Mouse (Mus musculus): ENCODE measurements around the gene Prpf8.
"Not testable (repeated sequence)": the region's sequence is repeated elsewhere in the genome, so short reads cannot be mapped to it uniquely, and the experiment has no call there.

The Prpf8 gene

DNA sequence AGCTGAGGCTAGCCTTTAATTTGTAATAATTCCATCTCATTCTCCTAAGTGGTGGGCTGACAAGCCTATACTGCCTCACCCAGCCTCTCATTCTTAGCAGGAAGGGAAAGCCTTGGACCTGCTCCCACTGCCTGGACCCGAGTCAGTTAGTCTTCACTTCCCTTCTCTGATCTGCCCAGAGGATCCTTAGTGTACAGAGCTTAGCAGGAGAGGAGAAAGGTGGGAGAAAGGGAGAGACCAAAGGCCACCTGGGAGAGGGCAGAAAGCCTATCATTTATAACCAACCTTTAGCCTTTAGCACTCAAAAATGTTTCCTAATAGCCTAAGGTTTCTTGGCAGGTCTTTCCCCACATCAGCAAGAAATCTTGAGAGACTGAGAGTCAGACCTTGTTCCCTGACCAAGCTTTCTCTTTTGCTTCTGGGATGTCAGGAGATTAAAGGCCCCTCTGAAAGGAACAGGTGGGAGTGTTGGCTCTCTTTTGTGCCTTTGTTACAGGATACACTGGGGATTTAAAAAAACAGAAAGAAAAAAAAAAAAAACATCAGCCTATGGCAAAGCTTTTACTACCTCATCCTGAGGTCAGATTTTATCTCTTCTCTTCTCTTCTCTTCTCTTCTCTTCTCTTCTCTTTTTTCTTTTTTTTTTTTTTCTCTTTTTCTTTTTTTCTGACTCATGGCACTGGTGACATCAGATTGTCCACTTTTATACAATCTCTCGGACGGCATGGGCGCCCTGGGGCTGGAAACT, 47.8 kb downstream of the Prpf8 start:
- DNase-seq (ENCODE audit: extremely low spot score): no peak

- DNase-seq (ENCODE audit: extremely low spot score): no peak
These were observed 48.6 kb downstream of the Prpf8 start for GRCm38 (mm10) chr11:75535106-75535795.

DNA sequence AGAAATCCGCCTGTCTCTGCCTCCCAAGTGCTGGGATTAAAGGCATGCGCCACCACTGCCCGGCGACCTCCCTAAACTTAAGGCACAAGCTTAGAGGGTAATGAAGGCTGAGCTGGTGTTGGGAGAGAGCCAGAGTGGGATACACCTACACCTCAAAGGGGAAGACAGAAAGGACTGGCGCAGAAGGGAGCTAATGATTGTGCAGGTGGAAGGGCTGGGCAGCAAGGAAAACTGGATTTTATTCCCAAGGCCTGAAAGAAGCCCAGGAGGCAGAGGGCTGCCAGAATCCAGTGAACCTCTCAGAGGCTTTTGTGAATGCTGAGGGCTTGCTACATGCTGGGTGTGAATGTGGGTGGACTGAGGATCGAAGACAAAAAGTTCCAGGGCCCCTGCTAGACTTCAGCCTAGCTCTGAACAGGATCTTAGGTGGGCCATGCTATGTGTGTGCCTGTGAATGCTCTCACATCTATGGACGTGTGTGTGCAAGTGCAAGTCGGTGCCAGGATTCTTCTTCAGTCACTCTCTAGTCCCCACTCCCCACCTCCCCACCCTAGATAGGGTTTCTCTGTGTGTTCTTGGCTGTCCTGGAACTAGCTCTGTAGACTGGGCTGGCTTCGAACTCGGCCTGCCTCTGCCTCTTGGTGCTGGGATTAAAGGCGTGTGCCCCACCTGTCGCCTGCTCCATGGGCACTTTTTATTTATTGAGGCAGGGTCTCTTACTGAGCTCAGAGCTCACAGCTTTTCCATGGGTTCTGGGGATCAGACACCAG, 49.8 kb downstream of the Prpf8 start:
- no peak for DNase-seq (ENCODE audit: extremely low spot score)

GRCm38 (mm10) chr11:75537025-75537414, 50.4 kb downstream of the Prpf8 start:
- DNase-seq (ENCODE audit: extremely low spot score): no peak

GRCm38 (mm10) chr11:75537491-75538183, 51.0 kb downstream of the Prpf8 start:
- no peak for DNase-seq (ENCODE audit: extremely low spot score)

DNA sequence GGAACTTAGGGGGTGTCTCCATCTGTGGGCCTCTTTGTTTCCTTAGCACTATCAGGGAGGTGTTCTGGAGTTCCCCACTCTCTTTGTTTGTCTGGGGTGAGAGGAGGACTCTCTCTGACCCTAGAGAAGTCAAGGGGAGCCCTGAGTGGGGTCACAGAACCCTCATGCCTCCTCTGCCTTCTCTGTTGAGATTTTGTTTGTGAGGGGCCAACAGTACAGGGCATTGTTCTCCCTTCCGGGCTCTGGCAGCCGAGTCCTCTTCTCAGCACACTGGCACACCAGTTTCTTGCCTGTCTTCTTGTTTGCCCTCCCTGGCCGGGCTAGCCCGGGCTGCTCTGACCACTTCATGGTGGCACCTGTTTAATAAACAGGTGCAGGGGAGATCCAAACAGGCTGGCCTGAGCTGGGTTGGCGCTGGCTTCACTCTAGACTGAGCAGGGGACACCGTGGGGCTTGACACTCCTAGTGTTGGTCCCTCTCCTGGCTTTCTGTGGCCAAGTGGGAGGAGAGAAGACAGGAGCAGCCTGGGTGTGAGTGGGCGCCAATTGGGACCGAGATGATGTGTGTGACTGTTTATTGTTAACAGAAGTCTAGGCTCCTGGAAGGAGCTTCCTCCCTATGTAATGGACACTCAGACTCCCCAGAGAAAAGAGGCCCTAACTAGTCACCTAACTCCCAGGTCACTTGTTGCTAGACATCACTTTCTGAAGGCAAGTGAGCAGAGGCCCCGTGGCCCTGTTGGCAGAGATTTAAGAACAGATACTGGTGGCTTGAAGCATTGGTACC, 51.8 kb downstream of the Prpf8 start:
- no peak for DNase-seq (ENCODE audit: extremely low spot score)

DNA sequence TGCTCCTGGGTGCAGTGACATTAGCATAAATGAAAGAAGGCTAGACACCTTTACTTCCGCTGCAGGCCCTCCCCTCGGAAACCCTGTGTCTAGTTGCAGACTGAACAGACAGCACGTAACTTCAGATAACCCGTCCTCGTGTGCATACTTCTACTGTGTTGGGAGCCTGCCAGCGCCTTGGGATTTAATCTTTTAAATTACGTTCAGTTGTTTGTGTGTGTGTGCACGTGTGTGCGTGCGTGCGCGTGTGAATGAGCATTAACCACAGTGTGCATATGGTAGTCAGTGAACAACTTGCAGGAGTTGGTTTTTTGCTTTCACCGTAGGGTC, 52.3 kb downstream of the Prpf8 start:
- no peak for DNase-seq (ENCODE audit: extremely low spot score)

- no peak for DNase-seq (ENCODE audit: extremely low spot score)
These were observed 53.6 kb downstream of the Prpf8 start for GRCm38 (mm10) chr11:75540209-75540608.

DNA sequence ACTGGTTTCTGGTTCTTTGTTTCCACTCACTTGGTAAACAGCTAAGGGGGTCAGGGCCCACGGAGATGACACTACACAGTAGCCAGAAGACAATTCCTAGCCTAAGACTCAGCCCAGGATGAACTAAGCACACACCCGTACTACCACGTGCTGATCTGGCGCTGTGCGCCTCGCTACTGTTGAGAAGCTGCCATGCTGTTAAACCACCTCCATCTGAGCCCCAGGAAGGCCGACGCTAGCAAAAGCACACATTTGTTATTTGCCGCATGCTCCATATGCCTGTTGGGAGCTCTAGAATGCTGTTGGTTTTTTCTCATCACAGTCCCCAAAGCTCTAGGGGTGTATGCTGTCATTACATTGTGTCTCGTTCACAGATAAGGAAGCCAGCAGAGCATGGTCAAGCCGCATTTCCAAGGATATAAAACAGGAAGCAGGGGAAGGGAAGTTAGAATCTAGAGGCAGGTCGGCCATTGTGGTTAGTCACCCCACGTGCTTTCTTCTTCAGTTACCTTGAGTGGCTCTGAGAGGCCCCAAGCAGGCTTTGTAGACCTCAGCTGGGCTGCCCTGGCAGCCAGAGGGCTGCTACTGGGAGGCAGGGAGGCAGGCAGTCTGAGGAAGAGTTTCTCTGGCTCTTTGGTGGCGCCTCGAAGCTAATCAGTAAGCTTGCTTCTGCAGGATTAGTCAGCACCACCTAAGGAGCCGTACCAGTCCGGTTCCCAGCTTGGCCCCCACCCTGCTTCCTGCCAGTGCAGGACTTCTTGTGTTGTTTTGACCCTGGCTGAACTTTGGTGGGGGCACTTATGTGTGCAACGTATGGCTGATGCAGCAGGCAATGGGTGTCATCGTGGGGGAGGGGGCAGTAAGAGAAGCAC, 54.3 kb downstream of the Prpf8 start:
- no peak for DNase-seq (ENCODE audit: extremely low spot score)

- no peak for DNase-seq (ENCODE audit: extremely low spot score)
These were observed 58.1 kb downstream of the Prpf8 start for GRCm38 (mm10) chr11:75544713-75545112.

DNA sequence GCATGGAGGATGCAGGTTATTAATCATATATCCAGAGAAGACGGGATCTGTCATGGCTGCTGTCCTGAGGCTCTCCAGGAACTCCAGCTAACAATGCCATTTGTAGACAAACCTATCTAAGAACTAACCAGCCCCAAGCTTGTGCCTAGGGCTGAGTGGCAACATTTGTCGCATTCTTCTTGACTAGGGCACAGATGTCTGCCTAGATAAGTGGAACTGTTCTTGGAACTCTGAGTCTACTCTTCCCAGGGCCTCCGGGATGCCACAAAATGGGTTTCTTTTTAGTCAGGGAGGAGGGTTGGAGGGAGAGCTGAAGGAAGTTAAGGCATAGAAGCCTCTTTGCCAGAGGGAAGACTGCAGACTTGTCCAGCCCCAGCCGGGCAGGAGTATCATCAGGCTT, 59.4 kb downstream of the Prpf8 start:
- no peak for DNase-seq (ENCODE audit: extremely low spot score)

GRCm38 (mm10) chr11:75549658-75550111, 63.1 kb downstream of the Prpf8 start:
- DNase-seq (ENCODE audit: extremely low spot score): no peak

DNA sequence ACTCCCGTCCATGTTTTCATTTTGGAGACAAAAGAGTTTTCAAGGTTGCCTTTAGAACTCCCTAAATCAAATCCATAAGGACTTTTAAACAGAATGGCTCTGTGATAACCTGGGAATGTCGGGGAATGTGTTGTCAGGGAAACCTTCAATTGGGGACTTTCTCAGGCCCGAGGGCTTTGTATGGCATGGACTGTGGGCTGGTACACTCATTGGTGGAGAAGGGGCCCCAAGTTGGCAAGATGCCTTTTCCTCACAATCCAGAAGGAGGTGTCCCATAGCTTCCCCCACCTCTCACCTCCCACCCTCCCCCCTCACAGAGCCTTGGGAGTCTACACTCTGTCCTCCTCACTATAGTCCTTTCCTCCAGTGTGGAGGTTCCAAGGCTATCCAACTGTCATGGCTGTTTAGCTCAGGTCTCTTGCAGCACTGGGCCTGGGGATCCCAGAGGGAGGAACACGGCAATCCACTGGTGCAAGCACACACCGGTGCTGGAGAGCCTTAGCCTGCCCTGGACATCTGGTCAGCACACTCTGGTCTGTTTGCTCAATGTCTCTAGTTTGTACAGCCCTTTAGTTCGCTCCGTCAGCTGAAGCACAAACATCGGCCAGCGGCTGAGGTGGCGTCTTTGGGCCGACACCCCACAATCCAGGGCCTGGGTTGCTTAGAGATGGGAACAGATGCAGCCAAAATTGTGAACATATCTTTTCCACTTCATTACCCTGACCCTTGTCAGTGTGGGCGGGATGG, 63.8 kb downstream of the Prpf8 start:
- DNase-seq (ENCODE audit: extremely low spot score): no peak

- DNase-seq (ENCODE audit: extremely low spot score): no peak
These were observed 64.7 kb downstream of the Prpf8 start for GRCm38 (mm10) chr11:75551321-75551720.

DNA sequence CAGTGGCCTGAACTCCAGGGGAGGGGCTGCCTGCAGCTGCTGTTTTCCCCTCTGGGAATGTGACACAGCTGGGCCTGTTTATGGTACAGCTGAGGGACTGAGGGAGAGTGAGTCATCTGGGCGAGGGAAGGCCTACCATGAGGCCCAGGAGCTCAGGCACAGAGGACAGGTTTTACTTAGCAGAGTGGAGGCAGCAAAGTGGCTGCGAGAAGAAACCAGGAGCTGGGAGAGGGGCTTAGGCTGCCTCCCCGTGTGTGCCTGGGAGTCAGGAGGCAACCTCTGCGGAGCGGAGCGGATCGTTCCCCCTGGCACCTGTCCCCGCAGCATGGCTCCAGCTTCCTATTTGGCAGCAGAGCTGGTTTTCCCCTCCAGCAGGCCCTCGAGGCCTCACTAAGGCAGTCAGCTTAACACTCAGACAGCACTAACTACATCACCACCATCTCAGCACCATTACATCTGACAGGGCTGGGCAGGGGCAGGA, 65.4 kb downstream of the Prpf8 start:
- DNase-seq (ENCODE audit: extremely low spot score): no peak

GRCm38 (mm10) chr11:75552906-75553482, 66.4 kb downstream of the Prpf8 start:
- DNase-seq (ENCODE audit: extremely low spot score): no peak

- not testable (repeated sequence) for DNase-seq (ENCODE audit: extremely low spot score)
These were observed 69.4 kb downstream of the Prpf8 start for GRCm38 (mm10) chr11:75556006-75556405.

GRCm38 (mm10) chr11:75557142-75557541, 70.5 kb downstream of the Prpf8 start:
- DNase-seq (ENCODE audit: extremely low spot score): no peak

DNA sequence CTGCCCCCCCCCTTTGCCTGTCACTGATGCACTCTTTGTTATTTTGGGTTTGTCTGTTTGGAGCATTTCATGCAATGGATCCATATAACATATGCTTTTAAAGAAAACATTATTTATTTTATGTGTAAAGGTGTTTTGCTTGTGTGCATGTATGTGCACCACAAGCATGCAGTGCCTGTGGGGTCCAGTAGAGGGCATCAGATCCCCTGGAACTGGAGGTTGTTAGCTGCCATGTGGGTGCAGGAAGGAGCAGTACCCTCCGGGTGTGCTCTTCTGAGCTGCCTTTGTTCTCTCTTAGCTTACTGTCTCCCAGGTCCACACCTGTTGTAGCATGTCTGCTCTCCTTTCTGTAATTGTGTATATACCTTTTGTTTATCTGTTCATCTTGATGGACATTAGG, 71.5 kb downstream of the Prpf8 start:
- DNase-seq (ENCODE audit: extremely low spot score): no peak

All from embryo, embryonic 9.5 days (tissue).